Mouse (Mus musculus) C2C12 (cell line): ENCODE measurements around the gene Hnrnpa3. TPM values are rescaled to one million over a fixed set of nuclear protein-coding genes. Genes with fewer than 3 reads are reported as not detected.

ENCODE experiments used
- H3K27me3 ChIP-seq: one replicate; pipeline ENCODE4 v1.6.1; 2011; ENCODE audit not compliant: control insufficient read depth, insufficient read depth, insufficient read length
- H3K36me3 ChIP-seq: one replicate; pipeline ENCODE4 v1.6.1; 2011; ENCODE audit not compliant: control insufficient read depth, insufficient read depth
- H3K4me3 ChIP-seq: one replicate; pipeline ENCODE4 v1.5.1; 2011; ENCODE audit warnings: mild to moderate bottlenecking, control low read depth; ENCODE audit not compliant: poor library complexity, insufficient read depth, severe bottlenecking
- H3K79me2 ChIP-seq: one replicate; pipeline ENCODE4 v1.6.1; 2011; ENCODE audit not compliant: control insufficient read depth, insufficient read depth
- H3K79me3 ChIP-seq: one replicate; pipeline ENCODE4 v1.6.1; 2011; ENCODE audit warnings: low read depth, control low read depth
- H3ac ChIP-seq: one replicate; pipeline ENCODE3; 2011; ENCODE audit warnings: low read depth; ENCODE audit not compliant: control insufficient read depth, insufficient read length
- CEBPB ChIP-seq: IDR thresholded peaks from one replicate; pipeline ENCODE4 v1.6.1; 2011; ENCODE audit warnings: low read depth, mild to moderate bottlenecking, control low read depth, moderate library complexity
- CTCF ChIP-seq: IDR thresholded peaks from one replicate; pipeline ENCODE4 v1.5.1; 2011; ENCODE audit not compliant: control insufficient read depth, insufficient read depth, insufficient read length
- FOSL1 ChIP-seq: IDR thresholded peaks from one replicate; pipeline ENCODE4 v1.8.0; 2011; ENCODE audit warnings: mild to moderate bottlenecking, low read length; ENCODE audit not compliant: poor library complexity, insufficient read depth, severe bottlenecking
- MAX ChIP-seq: IDR thresholded peaks from one replicate; pipeline ENCODE4 v1.6.1; 2011; ENCODE audit warnings: mild to moderate bottlenecking, control low read depth
- MYOD1 ChIP-seq: IDR thresholded peaks from one replicate; pipeline ENCODE4 v1.6.1; 2011; ENCODE audit warnings: low read depth; ENCODE audit not compliant: control insufficient read depth, insufficient read length
- MYOG ChIP-seq: IDR thresholded peaks from one replicate; pipeline ENCODE4 v1.6.1; 2011; ENCODE audit not compliant: control insufficient read depth, insufficient read length; ENCODE audit errors: extremely low read depth
- USF1 ChIP-seq: IDR thresholded peaks from one replicate; pipeline ENCODE4 v1.6.1; 2011; ENCODE audit warnings: low read depth, mild to moderate bottlenecking, control low read depth, moderate library complexity
- polyA plus RNA-seq: library from polyadenylated mRNA; unstranded; fragments of >200 nt; fragmentation: generic; extraction: Trizol; gene quantifications from one replicate; pipeline ENCODE4 v1.2.1, GENCODE M21; 2012; ENCODE audit warnings: missing spikeins

Gene Hnrnpa3
- polyA plus RNA-seq, 1 experiment: 341 TPM

- no peak for TF ChIP-seq MYOG
- no peak for TF ChIP-seq USF1
- no peak for TF ChIP-seq CTCF
- TF ChIP-seq MAX: no peak
- no peak for TF ChIP-seq MYOD1
- no peak for TF ChIP-seq FOSL1
- no peak for TF ChIP-seq CEBPB
- Histone ChIP-seq H3K27me3 (no peaks in the 10 kb centered on the region), H3K4me3 (no peak overlapping the region), H3K36me3 (peaks cover 21% of the 10 kb centered on the region), H3K79me2 (peaks cover 27% of the 10 kb centered on the region), H3ac (no peak overlapping the region), H3K79me3 (peaks cover 25% of the 10 kb centered on the region)
Measured at GRCm38 (mm10) chr2:75656924-75657323, 2.1 kb upstream of the Hnrnpa3 start.

- H3K27me3 ChIP-seq: no peaks in the 10 kb centered on the region
- peaks cover 39% of the 10 kb centered on the region for H3K79me2 ChIP-seq
- peak overlapping the region; percentile 74 for H3ac ChIP-seq
- no peak for TF ChIP-seq CEBPB
- no peak for TF ChIP-seq MAX
- no peak for TF ChIP-seq FOSL1
- TF ChIP-seq USF1: no peak
- no peak for TF ChIP-seq MYOG
- TF ChIP-seq CTCF: no peak
- TF ChIP-seq MYOD1: no peak
- H3K79me3 ChIP-seq: peaks cover 36% of the 10 kb centered on the region
- H3K36me3 ChIP-seq: peaks cover 32% of the 10 kb centered on the region
- H3K4me3 ChIP-seq: peak overlapping the region; percentile 41
Measured at GRCm38 (mm10) chr2:75657907-75658691, 962 bp upstream of the Hnrnpa3 start.

GRCm38 (mm10) chr2:75659629-75659960 is 534 bp downstream of the Hnrnpa3 start:
- no peaks in the 10 kb centered on the region for H3K27me3 ChIP-seq
- peaks cover 47% of the 10 kb centered on the region for H3K36me3 ChIP-seq
- H3ac ChIP-seq: peak overlapping the region; percentile 90
- no peak for TF ChIP-seq CTCF
- TF ChIP-seq MYOG: no peak
- peak; percentile 42 for TF ChIP-seq CEBPB
- H3K79me2 ChIP-seq: peaks cover 54% of the 10 kb centered on the region
- H3K79me3 ChIP-seq: peaks cover 50% of the 10 kb centered on the region
- peak overlapping the region; percentile 94 for H3K4me3 ChIP-seq

- TF ChIP-seq MYOD1 (no peak), CTCF (no peak), CEBPB (no peak), MAX (no peak), FOSL1 (no peak), MYOG (no peak), USF1 (no peak)
- H3K4me3 ChIP-seq: peak overlapping the region; percentile 94
Measured at GRCm38 (mm10) chr2:75660255-75660948, 1.3 kb downstream of the Hnrnpa3 start.

GRCm38 (mm10) chr2:75661106-75661505 is 2.0 kb downstream of the Hnrnpa3 start:
- Histone ChIP-seq H3K79me3 (peaks cover 55% of the 10 kb centered on the region), H3K27me3 (no peaks in the 10 kb centered on the region), H3ac (peak overlapping the region; percentile 32), H3K79me2 (peaks cover 61% of the 10 kb centered on the region), H3K4me3 (peak overlapping the region; percentile 94), H3K36me3 (peaks cover 54% of the 10 kb centered on the region)
- no peak for TF ChIP-seq MAX
- no peak for TF ChIP-seq CEBPB

More at GRCm38 (mm10) chr2:75660255-75660948, 1.3 kb downstream of the Hnrnpa3 start:
- H3K27me3 ChIP-seq: no peaks in the 10 kb centered on the region
- peaks cover 54% of the 10 kb centered on the region for H3K36me3 ChIP-seq
- H3K79me3 ChIP-seq: peaks cover 54% of the 10 kb centered on the region
- H3ac ChIP-seq: peak overlapping the region; percentile 90
- peaks cover 59% of the 10 kb centered on the region for H3K79me2 ChIP-seq
